23 mouse cellular contexts compared by ENCODE assay signal in genomic region chr10:7900719-7901627, GRCm38 (mm10). TPM values are rescaled to one million over a fixed set of nuclear protein-coding genes. Genes with fewer than 3 reads are reported as not detected.
DNase-seq lines count a peak whose midpoint lies in the region; ATAC-seq and TF ChIP-seq lines count a peak whose summit lies in the region.
"Had no signal": no experiment of that assay in that cellular context is flagged by ENCODE, and none has a peak within 500 bp of the region (broad histone marks: within the 10 kb centered on the region; RNA-seq: fewer than 3 reads in every experiment).

No protein-coding gene starts in this region.

- H3K4me3 ChIP-seq in cortical plate, adult 2 months (ENCODE audit: insufficient read depth, low read length), result no peak overlapping the region
- no peak overlapping the region for H3K4me3 ChIP-seq in kidney, embryonic 15.5 days (replicated peaks)
- H3K4me3 ChIP-seq in lung, adult 2 months (replicated peaks; ENCODE audit: extremely low read depth, low read depth, low read length), result no peak overlapping the region
- H3K4me3 ChIP-seq: erythroblast, embryonic 14.5 days; heart, embryonic 12.5 days; hindbrain, embryonic 15.5 days; limb, embryonic 12.5 days; liver, embryonic 15.5 days had no signal

- no peak overlapping the region for H3K4me2 ChIP-seq in kidney, embryonic 15.5 days
- H3K4me2 ChIP-seq: heart, embryonic 12.5 days; hindbrain, embryonic 15.5 days; limb, embryonic 12.5 days; liver, embryonic 15.5 days had no signal

- ATAC-seq in cerebellum, adult (ENCODE audit: insufficient number of reproducible peaks, low FRiP score, low TSS enrichment), result peak; percentile 56
- ATAC-seq in kidney, embryonic 15.5 days (replicated peaks; ENCODE audit: low FRiP score), result no peak
- ATAC-seq: forebrain, embryonic 14.5 days; intestine, postnatal 0 days; midbrain, embryonic 16.5 days had no signal

- WGBS in kidney, embryonic 15.5 days, result 92% methylated on average over 14 of the region's 14 CpGs
- 83% methylated on average over 14 of the region's 14 CpGs for WGBS in lung, adult 2 months

- H3K27ac ChIP-seq in cortical plate, adult 2 months (ENCODE audit: insufficient read depth, low read length), result peak overlapping the region; percentile 78
- H3K27ac ChIP-seq in kidney, embryonic 15.5 days, result no peak overlapping the region
- H3K27ac ChIP-seq: hindbrain, embryonic 15.5 days; limb, embryonic 12.5 days; liver, embryonic 15.5 days had no signal

- H3K9me3 ChIP-seq in kidney, embryonic 15.5 days (replicated peaks), result no peaks in the 10 kb centered on the region
- H3K9me3 ChIP-seq: heart, embryonic 12.5 days; hindbrain, embryonic 15.5 days; limb, embryonic 12.5 days; liver, embryonic 15.5 days had no signal

- no peak overlapping the region for H3K9ac ChIP-seq in kidney, embryonic 15.5 days
- H3K9ac ChIP-seq: heart, embryonic 12.5 days; hindbrain, embryonic 15.5 days; limb, embryonic 12.5 days; liver, embryonic 15.5 days had no signal

- TF ChIP-seq CTCF in cortical plate, adult 2 months (IDR thresholded peaks at IDR 0.05; ENCODE audit: extremely low read depth, insufficient read depth, low read length), result no peak
- TF ChIP-seq CTCF in lung, adult 2 months (IDR thresholded peaks at IDR 0.05; ENCODE audit: insufficient read depth, low read length), result no peak

- no peak for DNase-seq in cerebellum, postnatal 36 days
- peak; percentile 53 for DNase-seq in layer of hippocampus, adult 11-12 months (ENCODE audit: low spot score)
- no peak for DNase-seq in layer of hippocampus, postnatal 10 days (ENCODE audit: low spot score in 2 of 2)
- DNase-seq in left cerebral cortex, postnatal 14 days (ENCODE audit: low spot score in 2 of 2), result peak; percentile 38
- DNase-seq in lung, adult 2 months, result no peak
- DNase-seq: cerebellum, adult 11 months; cerebellum, postnatal 14 days; gastrocnemius, postnatal 36 days; kidney, postnatal 10 days; lung, postnatal 10 days; thymus, postnatal 4 days had no signal

- H3K27me3 ChIP-seq in kidney, embryonic 15.5 days, result no peaks in the 10 kb centered on the region
- H3K27me3 ChIP-seq: CH12.LX; heart, embryonic 12.5 days; hindbrain, embryonic 15.5 days; limb, embryonic 12.5 days; liver, embryonic 15.5 days had no signal

- H3K4me1 ChIP-seq in cortical plate, adult 2 months (ENCODE audit: control insufficient read depth, insufficient read depth, low read length), result peaks cover 8% of the 10 kb centered on the region
- no peaks in the 10 kb centered on the region for H3K4me1 ChIP-seq in kidney, embryonic 15.5 days
- H3K4me1 ChIP-seq in lung, adult 2 months (ENCODE audit: control insufficient read depth, insufficient read depth, low read length), result no peaks in the 10 kb centered on the region
- H3K4me1 ChIP-seq: heart, embryonic 12.5 days; hindbrain, embryonic 15.5 days; limb, embryonic 12.5 days; liver, embryonic 15.5 days had no signal

- no peak for TF ChIP-seq POLR2A in cortical plate, adult 2 months (IDR thresholded peaks at IDR 0.05; ENCODE audit: extremely low read depth, insufficient read depth, low read length)
- no peak for TF ChIP-seq POLR2A in lung, adult 2 months (IDR thresholded peaks at IDR 0.05; ENCODE audit: borderline replicate concordance, extremely low read depth, low read depth, low read length)

- intact Hi-C loops in left cerebral cortex, postnatal 14 days (cut with DNase I), result no loop called here

- H3K36me3 ChIP-seq in kidney, embryonic 15.5 days, result peaks cover 50% of the 10 kb centered on the region

RNA-seq across cellular contexts. Expression of gene Tab2, which starts 55.1 kb away (rescaled TPM):
- 10 to 100 TPM; 61.9 to 69.2 TPM for total RNA-seq in layer of hippocampus, postnatal 10 days (2021)
- polyA plus RNA-seq in cortical plate, adult 2 months (2012; rRNA removed), result 36.1 and 36.8 TPM in 2 replicates
- total RNA-seq in left cerebral cortex, postnatal 14 days (2021), result 10 to 100 TPM; 52.9 to 56.3 TPM
- polyA plus RNA-seq in kidney, embryonic 15.5 days (2015; fragmentation: Nextera tagmentation; extraction: Ambion mirVana), result 19.8 and 20.6 TPM in 2 replicates
- polyA plus RNA-seq in lung, adult 2 months (2012; rRNA removed), result 29.2 and 39.0 TPM in 2 replicates

Comparison
In these comparisons a context has a peak if more than half of its experiments do, and no peak if none do; other contexts are left out.
1. DNase-seq: peak in layer of hippocampus, adult 11-12 months (single experiment) and left cerebral cortex, postnatal 14 days (2 of 2); none in cerebellum, postnatal 36 days (0 of 2), layer of hippocampus, postnatal 10 days (0 of 2) and lung, adult 2 months (single experiment).